Mouse (Mus musculus): ENCODE data around the gene Sipa1l1.

- TF ChIP-seq CTCF (IDR thresholded peaks at IDR 0.05; ENCODE audit: low read depth, low read length), result no peak
- TF ChIP-seq GATA1 (IDR thresholded peaks at IDR 0.05; ENCODE audit: borderline replicate concordance, low read length), result no peak
- TF ChIP-seq TAL1 (conservative IDR thresholded peaks at IDR 0.05; ENCODE audit: low read depth, low read length), result no peak
Observed at GRCm38 (mm10) chr12:82369402-82370160, 200.5 kb downstream of the Sipa1l1 start.

Data from G1E (cell line).